Mouse (Mus musculus): ENCODE results near the gene Fam185a. TPM values are rescaled to one million over a fixed set of nuclear protein-coding genes. Genes with fewer than 3 reads are reported as not detected.

Gene Fam185a
- polyA plus RNA-seq, 1 experiment from 2014 or later: 9.5 TPM

GRCm38 (mm10) chr5:21485197-21485829, 60.6 kb downstream of the Fam185a start:
- peaks cover 16% of the 10 kb centered on the region for H3K4me1 ChIP-seq (ENCODE audit: control insufficient read depth, insufficient read depth, low read length)
- peaks cover 6% of the 10 kb centered on the region; the same call in 1 of the 2 replicates for H3K36me3 ChIP-seq (ENCODE audit: control insufficient read depth, insufficient read depth)
- H3K27ac ChIP-seq (ENCODE audit: low read length): no peak overlapping the region
- 83% methylated on average over 8 of the region's 8 CpGs for WGBS
- no peak overlapping the region for H3K4me2 ChIP-seq (ENCODE audit: low read depth, low read length)
- H3K9ac ChIP-seq (ENCODE audit: low read length): no peak overlapping the region
- ATAC-seq (replicated peaks; ENCODE audit: extremely low read depth, insufficient read depth, low FRiP score): no peak
- H3K27me3 ChIP-seq (ENCODE audit: control insufficient read depth, insufficient read depth, low read length): no peaks in the 10 kb centered on the region
- H3K4me3 ChIP-seq (ENCODE audit: low read length): no peak overlapping the region
- H3K9me3 ChIP-seq (replicated peaks; ENCODE audit: control insufficient read depth, low read length): no peaks in the 10 kb centered on the region

- no peaks in the 10 kb centered on the region for H3K27me3 ChIP-seq (ENCODE audit: control insufficient read depth, insufficient read depth, low read length)
- peaks cover 16% of the 10 kb centered on the region for H3K4me1 ChIP-seq (ENCODE audit: control insufficient read depth, insufficient read depth, low read length)
- no peaks in the 10 kb centered on the region for H3K36me3 ChIP-seq (ENCODE audit: control insufficient read depth, insufficient read depth)
- no peak overlapping the region for H3K9ac ChIP-seq (ENCODE audit: low read length)
- no peaks in the 10 kb centered on the region for H3K9me3 ChIP-seq (replicated peaks; ENCODE audit: control insufficient read depth, low read length)
- H3K27ac ChIP-seq (ENCODE audit: low read length): no peak overlapping the region
- WGBS: 61% methylated on average over 5 of the region's 5 CpGs
- no peak overlapping the region for H3K4me3 ChIP-seq (ENCODE audit: low read length)
- H3K4me2 ChIP-seq (ENCODE audit: low read depth, low read length): no peak overlapping the region
- ATAC-seq (replicated peaks; ENCODE audit: extremely low read depth, insufficient read depth, low FRiP score): no peak
Measured at GRCm38 (mm10) chr5:21486798-21487197, 62.0 kb downstream of the Fam185a start.

GRCm38 (mm10) chr5:21487306-21487705, 62.5 kb downstream of the Fam185a start:
- H3K4me2 ChIP-seq (ENCODE audit: low read depth, low read length): no peak overlapping the region
- H3K4me1 ChIP-seq (ENCODE audit: control insufficient read depth, insufficient read depth, low read length): peaks cover 15% of the 10 kb centered on the region
- H3K9ac ChIP-seq (ENCODE audit: low read length): no peak overlapping the region
- H3K36me3 ChIP-seq (ENCODE audit: control insufficient read depth, insufficient read depth): no peaks in the 10 kb centered on the region
- H3K4me3 ChIP-seq (ENCODE audit: low read length): no peak overlapping the region
- no peaks in the 10 kb centered on the region for H3K9me3 ChIP-seq (replicated peaks; ENCODE audit: control insufficient read depth, low read length)
- no peak overlapping the region; the same call in 1 of the 2 replicates for H3K27ac ChIP-seq (ENCODE audit: low read length)
- no peaks in the 10 kb centered on the region for H3K27me3 ChIP-seq (ENCODE audit: control insufficient read depth, insufficient read depth, low read length)
- 57% methylated on average over 3 of the region's 3 CpGs for WGBS
- ATAC-seq (replicated peaks; ENCODE audit: extremely low read depth, insufficient read depth, low FRiP score): no peak

GRCm38 (mm10) chr5:21487716-21488115, 63.0 kb downstream of the Fam185a start:
- H3K27me3 ChIP-seq (ENCODE audit: control insufficient read depth, insufficient read depth, low read length): no peaks in the 10 kb centered on the region
- H3K4me2 ChIP-seq (ENCODE audit: low read depth, low read length): no peak overlapping the region
- no peak overlapping the region for H3K4me3 ChIP-seq (ENCODE audit: low read length)
- ATAC-seq (replicated peaks; ENCODE audit: extremely low read depth, insufficient read depth, low FRiP score): no peak
- 85% methylated on average over 3 of the region's 3 CpGs for WGBS
- H3K36me3 ChIP-seq (ENCODE audit: control insufficient read depth, insufficient read depth): no peaks in the 10 kb centered on the region
- no peak overlapping the region for H3K9ac ChIP-seq (ENCODE audit: low read length)
- no peaks in the 10 kb centered on the region for H3K9me3 ChIP-seq (replicated peaks; ENCODE audit: control insufficient read depth, low read length)
- H3K4me1 ChIP-seq (ENCODE audit: control insufficient read depth, insufficient read depth, low read length): peaks cover 12% of the 10 kb centered on the region; the same call in 1 of the 2 replicates
- H3K27ac ChIP-seq (ENCODE audit: low read length): no peak overlapping the region

GRCm38 (mm10) chr5:21488506-21488905, 63.7 kb downstream of the Fam185a start:
- H3K27ac ChIP-seq (ENCODE audit: low read length): peak overlapping the region; percentile 55; the same call in 1 of the 2 replicates

GRCm38 (mm10) chr5:21489135-21489534, 64.4 kb downstream of the Fam185a start:
- H3K4me1 ChIP-seq (ENCODE audit: control insufficient read depth, insufficient read depth, low read length): peaks cover 8% of the 10 kb centered on the region; the same call in 1 of the 2 replicates
- no peaks in the 10 kb centered on the region for H3K27me3 ChIP-seq (ENCODE audit: control insufficient read depth, insufficient read depth, low read length)
- no peaks in the 10 kb centered on the region for H3K9me3 ChIP-seq (replicated peaks; ENCODE audit: control insufficient read depth, low read length)
- WGBS: 64% methylated on average over 4 of the region's 4 CpGs
- ATAC-seq (replicated peaks; ENCODE audit: extremely low read depth, insufficient read depth, low FRiP score): no peak
- no peak overlapping the region for H3K9ac ChIP-seq (ENCODE audit: low read length)
- no peak overlapping the region for H3K4me3 ChIP-seq (ENCODE audit: low read length)
- no peak overlapping the region for H3K4me2 ChIP-seq (ENCODE audit: low read depth, low read length)
- no peaks in the 10 kb centered on the region for H3K36me3 ChIP-seq (ENCODE audit: control insufficient read depth, insufficient read depth)
- H3K27ac ChIP-seq (ENCODE audit: low read length): peak overlapping the region; percentile 15; the same call in 1 of the 2 replicates

More at GRCm38 (mm10) chr5:21488506-21488905, 63.7 kb downstream of the Fam185a start:
- Histone ChIP-seq H3K36me3 (ENCODE audit: control insufficient read depth, insufficient read depth) (no peaks in the 10 kb centered on the region), H3K27me3 (ENCODE audit: control insufficient read depth, insufficient read depth, low read length) (no peaks in the 10 kb centered on the region), H3K4me2 (ENCODE audit: low read depth, low read length) (no peak overlapping the region), H3K4me1 (ENCODE audit: control insufficient read depth, insufficient read depth, low read length) (peaks cover 8% of the 10 kb centered on the region; the same call in 1 of the 2 replicates), H3K9me3 (replicated peaks; ENCODE audit: control insufficient read depth, low read length) (no peaks in the 10 kb centered on the region), H3K4me3 (ENCODE audit: low read length) (no peak overlapping the region), H3K9ac (ENCODE audit: low read length) (no peak overlapping the region)
- no peak for ATAC-seq (replicated peaks; ENCODE audit: extremely low read depth, insufficient read depth, low FRiP score)
- 73% methylated on average over 5 of the region's 5 CpGs for WGBS

GRCm38 (mm10) chr5:21491469-21491868, 66.7 kb downstream of the Fam185a start:
- Histone ChIP-seq H3K27me3 (ENCODE audit: control insufficient read depth, insufficient read depth, low read length) (no peaks in the 10 kb centered on the region), H3K4me1 (ENCODE audit: control insufficient read depth, insufficient read depth, low read length) (peaks cover 10% of the 10 kb centered on the region; the same call in 1 of the 2 replicates), H3K9ac (ENCODE audit: low read length) (no peak overlapping the region), H3K4me2 (ENCODE audit: low read depth, low read length) (no peak overlapping the region), H3K36me3 (ENCODE audit: control insufficient read depth, insufficient read depth) (no peaks in the 10 kb centered on the region), H3K4me3 (ENCODE audit: low read length) (no peak overlapping the region), H3K9me3 (replicated peaks; ENCODE audit: control insufficient read depth, low read length) (no peaks in the 10 kb centered on the region), H3K27ac (ENCODE audit: low read length) (no peak overlapping the region)
- ATAC-seq (replicated peaks; ENCODE audit: extremely low read depth, insufficient read depth, low FRiP score): no peak
- 81% methylated on average over 2 of the region's 2 CpGs for WGBS

- ATAC-seq (replicated peaks; ENCODE audit: extremely low read depth, insufficient read depth, low FRiP score): no peak
- no peak overlapping the region for H3K27ac ChIP-seq (ENCODE audit: low read length)
- H3K4me1 ChIP-seq (ENCODE audit: control insufficient read depth, insufficient read depth, low read length): peaks cover 10% of the 10 kb centered on the region; the same call in 1 of the 2 replicates
- WGBS: 69% methylated on average over 3 of the region's 3 CpGs
- H3K9me3 ChIP-seq (replicated peaks; ENCODE audit: control insufficient read depth, low read length): no peaks in the 10 kb centered on the region
- H3K4me2 ChIP-seq (ENCODE audit: low read depth, low read length): no peak overlapping the region
- H3K4me3 ChIP-seq (ENCODE audit: low read length): no peak overlapping the region
- no peak overlapping the region for H3K9ac ChIP-seq (ENCODE audit: low read length)
- H3K36me3 ChIP-seq (ENCODE audit: control insufficient read depth, insufficient read depth): no peaks in the 10 kb centered on the region
- H3K27me3 ChIP-seq (ENCODE audit: control insufficient read depth, insufficient read depth, low read length): no peaks in the 10 kb centered on the region
Measured at GRCm38 (mm10) chr5:21492213-21492612, 67.5 kb downstream of the Fam185a start.

GRCm38 (mm10) chr5:21493294-21493999, 68.7 kb downstream of the Fam185a start:
- no peak overlapping the region for H3K27ac ChIP-seq (ENCODE audit: low read length)
- H3K36me3 ChIP-seq (ENCODE audit: control insufficient read depth, insufficient read depth): no peaks in the 10 kb centered on the region
- no peak for ATAC-seq (replicated peaks; ENCODE audit: extremely low read depth, insufficient read depth, low FRiP score)
- no peaks in the 10 kb centered on the region for H3K9me3 ChIP-seq (replicated peaks; ENCODE audit: control insufficient read depth, low read length)
- 71% methylated on average over 8 of the region's 8 CpGs for WGBS
- no peak overlapping the region for H3K4me2 ChIP-seq (ENCODE audit: low read depth, low read length)
- H3K4me1 ChIP-seq (ENCODE audit: control insufficient read depth, insufficient read depth, low read length): peaks cover 9% of the 10 kb centered on the region; the same call in 1 of the 2 replicates
- no peak overlapping the region for H3K9ac ChIP-seq (ENCODE audit: low read length)
- H3K4me3 ChIP-seq (ENCODE audit: low read length): no peak overlapping the region
- no peaks in the 10 kb centered on the region for H3K27me3 ChIP-seq (ENCODE audit: control insufficient read depth, insufficient read depth, low read length)

Data from heart, embryonic 16.5 days (tissue).